Mouse (Mus musculus) lung, adult 18-20 months (tissue): ENCODE measurements around the gene Stim2.
A peak's percentile ranks its signal among the peaks of the same experiment; 100 is the strongest.

ENCODE experiments used
- DNase-seq, 2 experiments: peaks; one replicate each; pipeline ENCODE4 v3.0.0; 2022; ENCODE audit warnings: mixed read lengths in 2 of 2

Stim2 gene

DNA sequence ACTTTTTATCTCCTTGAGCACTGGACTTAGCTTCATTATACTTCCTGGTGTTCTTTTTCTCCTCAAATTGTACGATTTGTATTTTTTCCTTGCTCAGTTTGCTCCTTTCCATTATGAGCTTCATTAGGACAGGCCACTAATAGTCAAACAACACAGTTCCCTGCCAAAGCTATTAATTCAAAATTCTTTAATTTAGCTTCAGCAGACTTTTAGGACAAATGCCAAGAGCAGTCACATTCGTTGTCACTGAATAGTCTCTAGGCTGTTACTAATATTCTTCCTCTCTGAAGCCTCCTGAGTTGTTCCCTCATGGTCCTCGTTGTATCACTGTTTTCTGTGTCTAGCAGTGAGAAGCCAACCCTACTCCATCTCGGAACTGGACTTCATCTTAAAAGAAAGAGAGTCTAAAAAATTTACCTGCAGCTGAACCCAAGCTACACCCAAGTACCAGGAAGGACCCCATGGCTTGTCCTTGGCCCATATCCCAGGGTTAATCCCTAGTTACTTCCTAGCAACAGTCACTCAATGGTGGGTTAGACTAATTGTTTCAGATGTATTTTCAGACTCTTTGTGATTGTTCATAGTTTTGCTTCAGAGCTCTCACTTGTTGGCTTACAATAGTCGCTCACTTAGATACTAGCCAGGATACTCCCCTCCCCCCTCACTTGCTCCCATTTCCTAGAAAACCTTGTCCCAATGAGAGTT, 149.9 kb downstream of the Stim2 start:
- DNase-seq = no peak

DNA sequence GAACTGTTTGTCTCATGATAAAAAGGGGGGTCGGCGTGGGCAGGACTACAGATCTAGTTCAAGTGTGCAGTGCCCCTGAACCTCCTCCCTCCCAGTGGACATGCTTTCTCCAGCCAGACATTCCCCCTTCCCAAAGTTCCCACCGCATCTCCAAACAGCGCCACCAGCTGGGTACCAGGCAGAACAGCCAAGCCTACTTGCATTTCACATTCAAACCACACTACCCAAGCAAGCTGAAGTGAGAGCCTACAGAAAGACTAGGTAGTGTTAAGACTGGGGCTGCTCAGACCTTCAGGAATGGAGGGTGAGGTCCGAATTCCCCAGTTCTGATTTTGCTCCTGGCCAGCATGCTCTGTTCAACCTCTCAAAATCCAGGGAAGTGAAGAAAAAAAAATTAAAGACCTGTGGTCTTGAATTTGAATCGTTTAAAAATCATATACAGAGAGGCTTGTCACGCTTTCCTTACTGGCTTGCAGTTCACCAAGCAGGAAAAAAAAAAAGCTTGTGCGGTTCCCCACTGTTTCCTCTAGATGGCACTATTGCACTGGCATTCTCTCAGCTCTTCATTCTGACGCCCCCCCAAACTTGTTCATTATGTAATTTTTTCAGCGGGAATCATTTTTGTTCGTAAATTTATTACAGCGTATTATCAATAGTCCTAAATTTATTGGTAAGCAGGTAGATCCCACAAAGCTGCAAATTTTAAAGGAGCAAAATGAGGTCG, 156.4 kb downstream of the Stim2 start:
- no peak for DNase-seq

DNA sequence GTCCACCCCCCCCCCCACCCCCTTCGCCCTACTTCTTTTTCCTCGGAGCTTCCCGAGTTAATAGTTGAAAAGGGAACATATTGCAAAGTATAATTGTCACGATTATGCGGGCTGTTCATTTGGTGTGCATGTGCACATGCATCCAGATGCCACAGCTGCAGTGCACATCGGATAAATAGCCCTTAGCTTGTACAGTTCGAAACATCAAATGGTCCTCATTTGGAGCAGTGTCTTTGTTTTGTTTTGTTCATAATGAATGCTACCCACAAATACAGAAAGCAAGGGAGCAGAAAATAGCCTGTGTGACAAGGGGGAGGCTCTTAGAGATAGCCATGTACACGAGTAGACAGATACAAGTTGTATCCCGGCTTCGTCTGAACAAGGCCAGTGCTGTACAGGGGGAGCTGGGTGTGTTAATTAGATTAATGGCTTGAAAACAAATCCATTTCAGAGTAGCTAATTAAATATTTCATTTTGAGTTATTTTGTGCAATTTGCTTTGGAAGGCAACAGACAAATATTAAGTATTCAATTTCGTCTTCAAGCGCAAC, 157.0 kb downstream of the Stim2 start:
- DNase-seq = no peak

DNA sequence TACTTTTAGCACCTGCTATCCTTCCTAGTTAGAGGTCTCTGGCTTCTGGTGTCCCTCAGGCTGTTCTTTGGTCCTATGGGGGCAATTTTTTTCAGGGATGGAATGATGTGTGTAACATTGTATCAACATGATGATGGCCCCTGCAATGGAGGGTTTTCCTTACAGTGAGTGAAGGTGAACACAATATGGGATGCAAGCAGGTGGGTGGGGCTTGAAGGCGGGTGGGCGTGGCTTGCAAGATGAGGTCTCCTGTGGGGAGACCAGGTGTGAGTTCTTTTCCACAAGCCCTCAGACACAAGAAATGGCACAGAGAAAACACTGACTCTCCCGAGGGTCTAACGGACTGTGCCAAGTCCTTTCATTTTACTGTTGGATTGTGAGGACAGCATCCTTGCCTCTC, 157.6 kb downstream of the Stim2 start:
- no peak for DNase-seq

DNA sequence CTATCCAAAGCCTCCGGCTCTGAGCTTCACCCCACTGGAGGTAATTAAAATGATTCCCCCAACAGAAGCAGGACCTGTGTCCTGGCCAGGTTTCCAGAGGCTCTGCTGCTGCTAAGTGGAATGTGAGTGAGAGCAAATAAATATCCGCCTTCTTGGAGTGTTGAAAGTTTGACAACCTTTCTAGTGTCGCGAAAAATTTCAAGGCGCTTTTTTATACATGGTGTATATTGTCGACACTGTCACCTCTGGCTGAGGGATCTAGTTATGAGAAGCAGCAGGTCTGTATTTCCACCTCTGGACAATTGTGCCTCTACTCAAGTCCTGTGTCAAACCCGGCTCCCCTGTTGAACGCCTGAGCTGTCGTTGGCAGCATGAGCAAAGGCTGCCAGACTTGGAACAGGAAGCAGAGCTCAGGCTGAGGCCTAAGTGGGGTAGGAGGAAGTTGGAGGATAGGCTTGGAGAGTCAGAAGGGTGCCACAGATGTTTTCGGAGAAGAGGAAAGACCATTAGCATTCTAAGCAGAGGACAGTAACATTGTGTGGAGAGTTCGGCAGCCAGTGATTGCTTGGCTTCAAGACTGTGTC, 158.7 kb downstream of the Stim2 start:
- peak in 1 of 2 experiments; percentile 9 for DNase-seq

DNA sequence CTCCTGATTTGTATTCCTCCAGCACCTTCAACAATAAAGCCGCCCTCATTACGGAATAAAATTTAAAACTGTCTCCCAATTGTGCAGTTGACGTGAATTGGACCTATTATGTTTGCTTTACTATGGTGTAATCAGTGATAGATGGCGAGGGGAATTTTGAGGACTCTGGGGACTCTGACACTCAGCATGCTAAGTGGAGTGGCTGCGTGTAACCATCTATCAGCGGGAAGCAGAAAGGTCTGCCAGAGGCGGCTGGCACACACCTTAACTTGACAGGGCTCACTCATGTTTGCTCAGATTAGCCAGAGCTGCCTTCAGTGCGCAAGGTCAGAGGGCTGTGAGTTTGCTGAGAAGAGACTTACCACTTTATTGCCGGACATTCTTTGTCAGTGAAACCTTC, 159.9 kb downstream of the Stim2 start:
- peak; percentile 18 to 47 for DNase-seq

DNA sequence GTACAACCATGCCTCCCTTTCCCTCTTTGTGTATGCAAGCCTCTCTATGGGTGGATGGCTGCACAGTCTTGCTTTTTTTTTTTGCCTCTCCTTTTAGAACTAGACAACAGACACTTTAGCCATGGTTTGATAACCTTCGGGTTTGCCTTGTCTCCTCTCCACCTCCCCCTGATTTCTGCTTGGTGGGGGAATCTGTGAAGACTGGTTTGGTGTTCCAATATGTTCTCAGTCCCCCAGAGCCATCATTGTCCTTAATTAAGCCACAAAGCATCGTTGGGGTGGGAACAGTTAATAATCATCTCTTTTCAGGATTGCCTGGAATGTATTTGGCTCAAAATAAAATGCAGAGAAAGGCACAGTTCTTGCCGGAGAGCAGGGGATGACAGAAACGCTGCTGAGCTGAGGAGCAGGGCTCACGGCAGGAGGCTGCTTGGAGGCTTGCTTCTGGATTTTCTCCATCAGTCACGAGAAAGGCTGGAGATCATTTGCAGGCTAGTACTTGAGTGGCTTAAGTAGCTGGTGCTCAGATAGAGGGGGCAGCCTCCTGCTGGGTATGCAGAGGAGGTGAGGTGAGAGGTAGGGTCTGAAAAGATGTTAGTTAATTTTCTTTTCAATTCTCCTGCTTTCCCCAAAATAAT, 161.0 kb downstream of the Stim2 start:
- DNase-seq = peak in 1 of 2 experiments; percentile 1

DNA sequence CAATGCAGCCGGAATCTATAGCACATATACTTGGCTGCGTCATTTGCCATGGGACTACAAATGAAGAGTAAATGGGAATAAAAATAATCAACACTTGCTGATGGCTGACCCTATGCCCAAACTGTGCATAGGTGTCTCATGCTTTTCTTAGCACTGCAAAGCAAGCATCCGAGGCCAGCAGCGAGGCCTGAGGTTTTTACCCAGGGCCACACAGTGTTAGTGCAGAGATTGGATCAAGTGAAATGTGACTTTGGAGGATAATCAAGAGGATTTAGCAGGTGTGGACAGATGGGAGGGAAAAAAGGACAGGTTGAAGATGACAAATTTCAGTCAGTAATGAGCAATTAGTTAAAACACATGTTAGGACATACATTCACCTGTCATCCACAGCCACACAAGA, 162.3 kb downstream of the Stim2 start:
- DNase-seq = no peak

DNA sequence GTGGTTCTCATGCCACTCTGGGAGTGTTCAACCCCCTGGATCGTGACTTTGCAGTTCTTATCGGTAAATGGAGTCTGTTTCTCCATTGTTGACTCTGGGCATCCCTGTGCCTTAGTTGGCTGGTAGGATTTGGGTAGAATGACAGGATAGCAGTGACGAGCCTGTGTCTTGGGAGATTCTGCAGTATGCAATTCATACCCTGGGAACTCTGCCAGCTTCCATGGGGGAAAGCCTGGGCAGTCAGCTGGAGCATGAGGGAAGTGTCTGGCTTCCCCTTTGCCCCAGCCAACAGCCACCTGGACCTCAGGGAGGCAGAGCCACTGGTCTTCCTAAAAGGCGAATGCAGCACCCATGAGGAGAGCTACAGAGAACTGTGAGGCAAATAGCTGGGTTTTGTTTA, 165.6 kb downstream of the Stim2 start:
- no peak for DNase-seq
